Mouse (Mus musculus) lung, postnatal 0 days (tissue): ENCODE data around the gene Oas1g. TPM values are rescaled to one million over a fixed set of nuclear protein-coding genes. Genes with fewer than 3 reads are reported as not detected.

Experiments
- ATAC-seq: fragments of 200-750 bp; cut with Nextera tagmentation; 2 replicates; pipeline ENCODE4 v1.8.0; 2017; ENCODE audit warnings: moderate library complexity
- DNase-seq: peaks from one replicate; pipeline ENCODE4 v3.0.0-alpha.2; 2016; ENCODE audit warnings: low spot score
- H3K27ac ChIP-seq: fragments of 300-500 bp; sonication (generic); 2 replicates; pipeline ENCODE4 v1.5.1; 2014; ENCODE audit warnings: antibody characterized with exemption, mild to moderate bottlenecking, low read length, mixed read lengths
- H3K27me3 ChIP-seq: fragments of 300-500 bp; sonication (generic); replicated peaks from 2 replicates; pipeline ENCODE4 v1.6.1; 2014; ENCODE audit warnings: low read length, mixed read lengths; ENCODE audit not compliant: insufficient read depth
- H3K36me3 ChIP-seq: fragments of 300-500 bp; sonication (generic); 2 replicates; pipeline ENCODE4 v1.6.1; 2014; ENCODE audit warnings: low read length, mixed read lengths; ENCODE audit not compliant: insufficient read depth
- H3K4me1 ChIP-seq: fragments of 300-500 bp; sonication (generic); 2 replicates; pipeline ENCODE4 v1.6.1; 2014; ENCODE audit warnings: antibody characterized with exemption, low read depth, low read length, mixed read lengths; ENCODE audit not compliant: insufficient read depth
- H3K4me2 ChIP-seq: fragments of 300-500 bp; sonication (generic); replicated peaks from 2 replicates; pipeline ENCODE4 v1.6.1; 2014; ENCODE audit warnings: low read depth, mild to moderate bottlenecking, low read length, moderate library complexity, mixed read lengths
- H3K4me3 ChIP-seq: fragments of 300-500 bp; sonication (generic); 2 replicates; pipeline ENCODE4 v1.5.1; 2014; ENCODE audit warnings: low read depth, low read length
- H3K9ac ChIP-seq: fragments of 300-500 bp; sonication (generic); replicated peaks from 2 replicates; pipeline ENCODE4 v1.6.1; 2014; ENCODE audit warnings: low read depth, mild to moderate bottlenecking
- H3K9me3 ChIP-seq: fragments of 300-500 bp; sonication (generic); 2 replicates; pipeline ENCODE4 v1.6.1; 2016; ENCODE audit warnings: low read length, mixed read lengths
- CTCF ChIP-seq: IDR thresholded peaks from 2 replicates; pipeline ENCODE4 v1.5.1; 2016; ENCODE audit warnings: antibody characterized with exemption, mild to moderate bottlenecking
- EP300 ChIP-seq: IDR thresholded peaks from 2 replicates; pipeline ENCODE4 v1.6.1; 2016; ENCODE audit warnings: antibody characterized with exemption, mild to moderate bottlenecking, control low read depth
- WGBS: fragments of 180-500 bp; shearing (Covaris S2); extraction: QIAGEN DNeasy Blood & Tissue Kit; methylation state at CpG from one replicate; pipeline ENCODE4 v1.1.7; 2014; 5-methylcytosine and 5-hydroxymethylcytosine counted together
- polyA plus RNA-seq: library from polyadenylated mRNA; unstranded; fragments of >200 nt; fragmentation: Nextera tagmentation; extraction: Ambion mirVana; gene quantifications from 2 replicates; pipeline ENCODE4 v1.2.1, GENCODE M21; 2015

Gene Oas1g
- polyA plus RNA-seq, 1 experiment from 2014 or later = 1.1 TPM

DNA sequence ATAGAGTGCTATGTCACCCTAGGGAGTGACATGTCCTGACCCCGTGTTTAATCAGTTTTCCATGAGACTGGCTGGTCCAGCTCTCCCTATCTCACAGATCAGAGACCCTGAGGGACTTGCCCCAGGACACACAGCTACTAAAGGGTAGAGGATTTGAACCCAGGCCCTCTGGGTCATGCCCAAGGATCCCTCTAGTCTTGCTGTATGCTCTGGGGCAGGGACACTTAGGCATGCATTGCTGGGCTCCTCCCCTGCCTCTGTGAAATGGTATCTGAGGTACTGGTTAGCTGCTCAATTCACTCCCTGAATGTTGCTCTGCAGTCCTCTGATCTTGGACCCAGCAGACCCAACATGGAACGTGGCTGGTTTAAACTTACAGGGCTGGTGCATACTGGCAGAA lies 15.9 kb downstream of the Oas1g start:
- no peak for ATAC-seq
- no peaks in the 10 kb centered on the region for H3K4me1 ChIP-seq
- no peaks in the 10 kb centered on the region for H3K9me3 ChIP-seq
- no peaks in the 10 kb centered on the region for H3K36me3 ChIP-seq
- no peak for DNase-seq
- no peaks in the 10 kb centered on the region for H3K27me3 ChIP-seq
- H3K9ac ChIP-seq = no peak overlapping the region
- WGBS = 48% methylated on average over 2 of the region's 2 CpGs
- H3K4me3 ChIP-seq = no peak overlapping the region
- no peak overlapping the region for H3K27ac ChIP-seq
- no peak for TF ChIP-seq CTCF
- TF ChIP-seq EP300 = no peak
- H3K4me2 ChIP-seq = no peak overlapping the region

- ATAC-seq (no peak), DNase-seq (no peak)
- Histone ChIP-seq H3K27me3 (no peaks in the 10 kb centered on the region), H3K27ac (no peak overlapping the region), H3K9ac (no peak overlapping the region), H3K9me3 (no peaks in the 10 kb centered on the region), H3K36me3 (no peaks in the 10 kb centered on the region), H3K4me1 (no peaks in the 10 kb centered on the region), H3K4me3 (no peak overlapping the region), H3K4me2 (no peak overlapping the region)
- WGBS = 68% methylated on average over 7 of the region's 7 CpGs
- TF ChIP-seq EP300 (no peak), CTCF (no peak)
These were observed 16.6 kb downstream of the Oas1g start for GRCm38 (mm10) chr5:120870782-120871181.

- Histone ChIP-seq H3K9ac (no peak overlapping the region), H3K36me3 (no peaks in the 10 kb centered on the region), H3K4me3 (no peak overlapping the region), H3K4me2 (no peak overlapping the region), H3K27ac (no peak overlapping the region), H3K27me3 (no peaks in the 10 kb centered on the region), H3K4me1 (no peaks in the 10 kb centered on the region), H3K9me3 (no peaks in the 10 kb centered on the region)
- WGBS = 46% methylated on average over 3 of the region's 3 CpGs
- TF ChIP-seq CTCF (no peak), EP300 (no peak)
- ATAC-seq (no peak), DNase-seq (no peak)
These were observed 17.3 kb downstream of the Oas1g start for GRCm38 (mm10) chr5:120870081-120870480.

- TF ChIP-seq CTCF (no peak), EP300 (no peak)
- Histone ChIP-seq H3K4me2 (no peak overlapping the region), H3K4me1 (no peaks in the 10 kb centered on the region), H3K27me3 (no peaks in the 10 kb centered on the region), H3K4me3 (no peak overlapping the region), H3K27ac (no peak overlapping the region), H3K36me3 (no peaks in the 10 kb centered on the region), H3K9ac (no peak overlapping the region), H3K9me3 (no peaks in the 10 kb centered on the region)
- 77% methylated on average over 7 of the region's 7 CpGs for WGBS
- DNase-seq (no peak), ATAC-seq (no peak)
These were observed 17.9 kb downstream of the Oas1g start for GRCm38 (mm10) chr5:120869436-120870015.

DNA sequence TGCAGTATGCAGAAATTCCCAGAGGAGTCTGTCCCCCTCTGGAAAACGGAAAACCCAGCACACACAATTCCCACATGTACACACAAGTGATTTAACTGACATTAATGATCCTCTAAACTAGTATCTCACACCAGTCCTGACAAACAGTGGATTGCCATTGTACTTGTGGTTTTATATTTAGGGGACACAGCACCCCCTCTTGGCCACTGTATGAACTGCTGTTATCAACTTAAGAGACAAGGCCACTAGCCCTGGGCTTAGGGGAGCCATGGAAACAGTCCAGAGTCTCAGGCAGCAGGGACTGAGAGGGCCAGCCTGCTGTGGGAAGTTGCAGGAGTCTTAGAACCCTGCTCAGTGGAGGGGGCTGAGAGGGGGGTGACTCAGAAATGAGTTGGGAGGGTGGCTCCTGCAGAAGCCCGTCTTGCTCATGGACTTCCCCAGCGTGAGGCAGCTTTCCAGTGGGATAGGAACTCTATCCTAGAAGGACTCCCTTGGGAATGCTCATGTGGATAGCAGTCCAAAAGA lies 22.0 kb downstream of the Oas1g start:
- Histone ChIP-seq H3K4me3 (no peak overlapping the region), H3K27ac (no peak overlapping the region), H3K27me3 (no peaks in the 10 kb centered on the region), H3K4me2 (no peak overlapping the region), H3K4me1 (no peaks in the 10 kb centered on the region), H3K9ac (no peak overlapping the region), H3K36me3 (no peaks in the 10 kb centered on the region), H3K9me3 (no peaks in the 10 kb centered on the region)
- TF ChIP-seq CTCF = peak; percentile 48
- TF ChIP-seq EP300 = no peak
- ATAC-seq = no peak
- 68% methylated on average over 3 of the region's 3 CpGs for WGBS
- peak; percentile 8 for DNase-seq

GRCm38 (mm10) chr5:120861121-120861520 lies 26.3 kb downstream of the Oas1g start, which contains the start of gene Oas1h:
Gene Oas1h (plus strand): TSS chr5:120861421.
- ATAC-seq (no peak), DNase-seq (no peak)
- no peak for TF ChIP-seq EP300
- no peak for TF ChIP-seq CTCF

More at GRCm38 (mm10) chr5:120861121-120861520, 26.3 kb downstream of the Oas1g start, which contains the start of gene Oas1h:
- Histone ChIP-seq H3K27ac (no peak within 1 kb of the TSS), H3K4me1 (no peaks in the 10 kb centered on the region), H3K9ac (no peak within 1 kb of the TSS), H3K36me3 (no peaks in the 10 kb centered on the region), H3K4me3 (no peak within 1 kb of the TSS), H3K4me2 (no peak within 1 kb of the TSS), H3K27me3 (no peaks in the 10 kb centered on the region), H3K9me3 (no peaks in the 10 kb centered on the region)
- WGBS = 29% methylated on average over 4 of the region's 4 CpGs
